Mouse (Mus musculus) small intestine, adult 2 months (tissue): Measurements from ENCODE around the gene Mprip. TPM values are rescaled to one million over a fixed set of nuclear protein-coding genes. Genes with fewer than 3 reads are reported as not detected.

Experiments
- H3K27ac ChIP-seq: fragments of 200-500 bp; 2 replicates; pipeline ENCODE4 v1.5.1; 2012; ENCODE audit warnings: low read depth, low read length, control low read depth, inconsistent platforms; ENCODE audit not compliant: insufficient read depth
- H3K27me3 ChIP-seq: fragments of 200-500 bp; 2 replicates; pipeline ENCODE4 v1.6.1; 2012; ENCODE audit warnings: mild to moderate bottlenecking, moderate library complexity, low read length, inconsistent platforms; ENCODE audit not compliant: control insufficient read depth, insufficient read depth
- H3K36me3 ChIP-seq: fragments of 200-500 bp; 2 replicates; pipeline ENCODE4 v1.6.1; 2012; ENCODE audit warnings: mild to moderate bottlenecking, low read length, control low read depth, inconsistent platforms; ENCODE audit not compliant: control insufficient read depth, insufficient read depth
- H3K4me1 ChIP-seq: fragments of 200-500 bp; 2 replicates; pipeline ENCODE4 v1.6.1; 2012; ENCODE audit warnings: low read length, inconsistent platforms, mixed read lengths; ENCODE audit not compliant: control insufficient read depth, insufficient read depth, insufficient read length
- H3K4me3 ChIP-seq: fragments of 200-500 bp; 2 replicates; pipeline ENCODE4 v1.5.1; 2012; ENCODE audit warnings: low read depth, mild to moderate bottlenecking, control low read depth, inconsistent platforms, low read length, moderate library complexity
- CTCF ChIP-seq: fragments of 200-500 bp; IDR thresholded peaks from 2 replicates; pipeline ENCODE4 v1.5.1; 2012; ENCODE audit warnings: low read depth, mild to moderate bottlenecking, control low read depth, inconsistent platforms, low read length, moderate library complexity, mixed read lengths; ENCODE audit not compliant: insufficient replicate concordance, insufficient read length; ENCODE audit errors: extremely low read depth
- POLR2A ChIP-seq: fragments of 200-500 bp; IDR thresholded peaks from 2 replicates; pipeline ENCODE4 v1.6.1; 2012; ENCODE audit warnings: low read depth, mild to moderate bottlenecking, control low read depth, inconsistent platforms, low read length, moderate library complexity
- WGBS: fragments of 180-500 bp; shearing (Covaris S2); methylation state at CpG from one replicate; pipeline ENCODE4 v1.1.7; 2018; 5-methylcytosine and 5-hydroxymethylcytosine counted together
- polyA plus RNA-seq: library from polyadenylated mRNA; depleted of rRNA; stranded (reverse); fragments of >200 nt; gene quantifications from 2 replicates; pipeline ENCODE4 v1.2.3, GENCODE M21; 2012; rRNA removed

Gene Mprip
- polyA plus RNA-seq, 1 experiment, result 76.4 TPM

GRCm38 (mm10) chr11:59814311-59814710 is 153.2 kb downstream of the Mprip start:
- 91% methylated on average over 1 of the region's 1 CpGs for WGBS
- Histone ChIP-seq H3K27me3 (no peaks in the 10 kb centered on the region), H3K36me3 (peaks cover 27% of the 10 kb centered on the region), H3K27ac (no peak overlapping the region), H3K4me3 (no peak overlapping the region), H3K4me1 (peaks cover 1% of the 10 kb centered on the region; the same call in 1 of the 2 replicates)
- no peak for TF ChIP-seq POLR2A
- no peak for TF ChIP-seq CTCF

- H3K36me3 ChIP-seq, result peaks cover 33% of the 10 kb centered on the region
- peaks cover 1% of the 10 kb centered on the region; the same call in 1 of the 2 replicates for H3K4me1 ChIP-seq
- H3K4me3 ChIP-seq, result no peak overlapping the region
- no peak overlapping the region for H3K27ac ChIP-seq
- no peaks in the 10 kb centered on the region for H3K27me3 ChIP-seq
- TF ChIP-seq POLR2A, result no peak
- TF ChIP-seq CTCF, result no peak
- WGBS, result 78% methylated on average over 6 of the region's 6 CpGs
Measured at GRCm38 (mm10) chr11:59814936-59815335, 153.8 kb downstream of the Mprip start.

- Histone ChIP-seq H3K36me3 (peaks cover 38% of the 10 kb centered on the region), H3K4me1 (peaks cover 1% of the 10 kb centered on the region; the same call in 1 of the 2 replicates), H3K27me3 (no peaks in the 10 kb centered on the region), H3K4me3 (no peak overlapping the region), H3K27ac (no peak overlapping the region)
- TF ChIP-seq CTCF (no peak), POLR2A (no peak)
- WGBS, result 74% methylated on average over 6 of the region's 6 CpGs
Measured at GRCm38 (mm10) chr11:59815482-59816065, 154.5 kb downstream of the Mprip start.

GRCm38 (mm10) chr11:59817916-59818315 is 156.8 kb downstream of the Mprip start:
- Histone ChIP-seq H3K27ac (no peak overlapping the region), H3K27me3 (no peaks in the 10 kb centered on the region), H3K4me1 (no peaks in the 10 kb centered on the region), H3K4me3 (no peak overlapping the region), H3K36me3 (peaks cover 53% of the 10 kb centered on the region)
- WGBS, result 96% methylated on average over 3 of the region's 3 CpGs
- no peak for TF ChIP-seq POLR2A

GRCm38 (mm10) chr11:59821625-59822024 is 160.5 kb downstream of the Mprip start:
- H3K27me3 ChIP-seq, result no peaks in the 10 kb centered on the region
- TF ChIP-seq POLR2A (no peak), CTCF (no peak)
- H3K27ac ChIP-seq, result no peak overlapping the region
- H3K4me1 ChIP-seq, result no peaks in the 10 kb centered on the region
- WGBS, result 92% methylated on average over 3 of the region's 3 CpGs
- H3K4me3 ChIP-seq, result no peak overlapping the region
- H3K36me3 ChIP-seq, result peaks cover 79% of the 10 kb centered on the region

Other genes with a start within 250 kb of the Mprip start
- 1.9 and 2.4 TPM in 2 replicates for gene Jmjd4, start 211.3 kb upstream of the Mprip start, polyA plus RNA-seq
- 9.8 and 14.6 TPM in 2 replicates for gene Snap47, start 210.1 kb upstream of the Mprip start, polyA plus RNA-seq
- gene Zfp867, start 188.8 kb upstream of the Mprip start, polyA plus RNA-seq, result 0.08 TPM in 1 of 2 replicates, not detected in the other
- gene Zkscan17, start 134.6 kb upstream of the Mprip start, polyA plus RNA-seq, result 3.7 and 5.8 TPM in 2 replicates
- 0.16 and 0.20 TPM in 2 replicates for gene Nlrp3, start 119.7 kb upstream of the Mprip start, polyA plus RNA-seq
- not detected in 2 replicates for gene Olfr222, start 85.1 kb upstream of the Mprip start, polyA plus RNA-seq
- not detected in 2 replicates for gene Olfr223, start 68.0 kb upstream of the Mprip start, polyA plus RNA-seq
- gene Pld6, start 126.3 kb downstream of the Mprip start, polyA plus RNA-seq, result 0.72 and 1.3 TPM in 2 replicates
- gene Flcn, start 148.7 kb downstream of the Mprip start, polyA plus RNA-seq, result 9.9 and 23.8 TPM in 2 replicates
- gene Nt5m, start 178.1 kb downstream of the Mprip start, polyA plus RNA-seq, result 15.7 and 29.4 TPM in 2 replicates
- gene Cops3, start 178.5 kb downstream of the Mprip start, polyA plus RNA-seq, result 6.0 and 9.5 TPM in 2 replicates